Mouse (Mus musculus): Measurements from ENCODE around the gene Tbcb. TPM values are rescaled to one million over a fixed set of nuclear protein-coding genes. Genes with fewer than 3 reads are reported as not detected.
"Not testable (repeated sequence)": the region's sequence is repeated elsewhere in the genome, so short reads cannot be mapped to it uniquely, and the experiment has no call there.

Tbcb gene
- polyA plus RNA-seq, 1 experiment from 2014 or later: 41.8 TPM

GRCm38 (mm10) chr7:30205383-30205782 is 26.7 kb downstream of the Tbcb start:
- no peak overlapping the region for H3K27ac ChIP-seq (ENCODE audit: low read depth)
- H3K4me2 ChIP-seq (ENCODE audit: low read depth, low read length): no peak overlapping the region
- H3K9me3 ChIP-seq (ENCODE audit: low read length): no peaks in the 10 kb centered on the region
- no peaks in the 10 kb centered on the region for H3K27me3 ChIP-seq (ENCODE audit: insufficient read depth, low read length)
- H3K9ac ChIP-seq (replicated peaks): no peak overlapping the region
- ATAC-seq (no peak), DNase-seq (peak; percentile 66)
- WGBS (ENCODE audit: insufficient replicate concordance): 7% methylated on average over 2 of the region's 2 CpGs
- H3K4me1 ChIP-seq (ENCODE audit: insufficient read depth): no peaks in the 10 kb centered on the region
- no peak overlapping the region for H3K4me3 ChIP-seq (ENCODE audit: low read depth, low read length)
- TF ChIP-seq EP300 (IDR thresholded peaks at IDR 0.05; ENCODE audit: low read depth): no peak
- TF ChIP-seq CTCF (IDR thresholded peaks at IDR 0.05; ENCODE audit: low read depth): peak; percentile 93
- no peaks in the 10 kb centered on the region for H3K36me3 ChIP-seq (replicated peaks; ENCODE audit: insufficient read depth, low read length)

GRCm38 (mm10) chr7:30204380-30204779 is 27.7 kb downstream of the Tbcb start:
- H3K4me1 ChIP-seq (ENCODE audit: insufficient read depth): no peaks in the 10 kb centered on the region
- WGBS (ENCODE audit: insufficient replicate concordance): 32% methylated on average over 8 of the region's 8 CpGs
- H3K9me3 ChIP-seq (ENCODE audit: low read length): no peaks in the 10 kb centered on the region
- no peak for ATAC-seq
- no peaks in the 10 kb centered on the region for H3K27me3 ChIP-seq (ENCODE audit: insufficient read depth, low read length)
- DNase-seq: no peak
- H3K4me2 ChIP-seq (ENCODE audit: low read depth, low read length): no peak overlapping the region
- no peak overlapping the region for H3K27ac ChIP-seq (ENCODE audit: low read depth)
- H3K4me3 ChIP-seq (ENCODE audit: low read depth, low read length): no peak overlapping the region
- H3K36me3 ChIP-seq (replicated peaks; ENCODE audit: insufficient read depth, low read length): no peaks in the 10 kb centered on the region
- TF ChIP-seq CTCF (IDR thresholded peaks at IDR 0.05; ENCODE audit: low read depth) (no peak), EP300 (IDR thresholded peaks at IDR 0.05; ENCODE audit: low read depth) (no peak)
- H3K9ac ChIP-seq (replicated peaks): no peak overlapping the region

DNA sequence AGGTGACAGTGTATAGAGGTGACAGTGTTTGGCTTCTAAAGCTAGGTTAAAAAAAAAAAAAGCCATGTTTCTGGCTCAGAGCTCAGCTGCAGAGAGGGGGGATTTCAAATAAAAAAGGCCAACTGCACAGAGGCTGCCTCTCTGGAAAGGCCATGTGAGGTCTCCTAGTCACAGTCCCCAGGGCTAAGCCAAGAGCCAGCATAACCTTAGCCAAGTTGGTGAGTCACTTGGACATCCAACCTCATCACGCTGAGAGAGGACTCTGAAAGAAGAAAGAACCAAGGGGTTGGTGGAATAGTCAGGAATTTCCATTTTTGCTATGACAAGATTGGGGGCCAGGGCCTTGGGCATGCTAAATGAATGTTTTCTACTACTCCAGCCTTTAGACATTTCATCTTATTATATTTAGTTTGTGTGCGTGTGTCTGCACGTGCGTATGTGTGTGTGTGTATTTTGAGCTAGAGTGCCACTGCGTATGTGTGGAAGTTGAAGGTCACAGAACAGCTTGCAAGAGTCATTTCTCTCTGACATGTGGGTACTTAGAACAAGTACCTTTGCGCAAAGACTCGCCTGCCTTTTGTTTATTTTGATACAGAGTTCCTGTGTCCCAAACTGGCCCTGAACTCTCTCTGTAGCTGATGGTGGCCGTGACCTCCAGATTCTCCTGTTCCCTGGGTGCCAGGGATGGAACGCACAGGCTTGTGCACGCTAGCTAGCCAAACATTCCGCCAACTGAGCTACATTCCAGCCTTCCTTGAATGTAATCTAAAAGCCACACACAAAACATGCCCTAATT is 29.0 kb downstream of the Tbcb start:
- H3K4me1 ChIP-seq (ENCODE audit: insufficient read depth): 0 out of 2 replicates have a peak, but pooled peaks cover 3% of the 10 kb centered on the region
- 77% methylated on average over 11 of the region's 11 CpGs for WGBS (ENCODE audit: insufficient replicate concordance)
- H3K36me3 ChIP-seq (replicated peaks; ENCODE audit: insufficient read depth, low read length): no peaks in the 10 kb centered on the region
- ATAC-seq (no peak), DNase-seq (no peak)
- no peak overlapping the region for H3K4me3 ChIP-seq (ENCODE audit: low read depth, low read length)
- TF ChIP-seq CTCF (IDR thresholded peaks at IDR 0.05; ENCODE audit: low read depth) (no peak), EP300 (IDR thresholded peaks at IDR 0.05; ENCODE audit: low read depth) (no peak)
- no peak overlapping the region for H3K4me2 ChIP-seq (ENCODE audit: low read depth, low read length)
- H3K9me3 ChIP-seq (ENCODE audit: low read length): no peaks in the 10 kb centered on the region
- H3K9ac ChIP-seq (replicated peaks): no peak overlapping the region
- no peak overlapping the region for H3K27ac ChIP-seq (ENCODE audit: low read depth)
- no peaks in the 10 kb centered on the region for H3K27me3 ChIP-seq (ENCODE audit: insufficient read depth, low read length)

GRCm38 (mm10) chr7:30200661-30201060 is 31.4 kb downstream of the Tbcb start:
- H3K9me3 ChIP-seq (ENCODE audit: low read length); H3K27ac ChIP-seq (ENCODE audit: low read depth); H3K4me3 ChIP-seq (ENCODE audit: low read depth, low read length); H3K4me1 ChIP-seq (ENCODE audit: insufficient read depth); H3K36me3 ChIP-seq (replicated peaks; ENCODE audit: insufficient read depth, low read length); H3K4me2 ChIP-seq (ENCODE audit: low read depth, low read length); DNase-seq; H3K9ac ChIP-seq (replicated peaks); ATAC-seq; H3K27me3 ChIP-seq (ENCODE audit: insufficient read depth, low read length): not testable (repeated sequence)
- 88% methylated on average over 5 of the region's 5 CpGs for WGBS (ENCODE audit: insufficient replicate concordance)

DNA sequence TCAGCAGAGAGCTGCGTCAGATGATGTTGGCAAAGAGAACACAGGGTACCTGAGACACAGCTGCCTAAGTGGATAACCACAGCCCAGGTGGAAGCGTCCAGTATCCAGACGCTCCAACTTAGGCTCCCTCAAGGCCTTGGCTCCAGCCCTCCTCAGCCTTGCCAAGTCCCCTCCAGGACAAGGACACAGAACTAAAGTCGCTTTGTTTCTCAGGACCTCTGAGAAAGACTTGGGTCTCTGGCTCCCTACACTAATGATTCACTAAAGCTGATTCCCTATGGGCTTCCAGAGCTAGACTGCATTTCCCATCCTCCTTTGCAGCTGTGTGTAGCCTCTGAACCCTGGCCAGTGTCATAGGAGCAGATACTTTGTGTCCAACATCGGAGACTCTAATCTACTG is 31.9 kb downstream of the Tbcb start:
- H3K4me2 ChIP-seq (ENCODE audit: low read depth, low read length): no peak overlapping the region
- peaks cover 12% of the 10 kb centered on the region for H3K4me1 ChIP-seq (ENCODE audit: insufficient read depth)
- no peaks in the 10 kb centered on the region for H3K9me3 ChIP-seq (ENCODE audit: low read length)
- TF ChIP-seq EP300 (IDR thresholded peaks at IDR 0.05; ENCODE audit: low read depth) (no peak), CTCF (IDR thresholded peaks at IDR 0.05; ENCODE audit: low read depth) (no peak)
- ATAC-seq: no peak
- no peak overlapping the region for H3K27ac ChIP-seq (ENCODE audit: low read depth)
- no peak overlapping the region for H3K4me3 ChIP-seq (ENCODE audit: low read depth, low read length)
- DNase-seq: no peak
- WGBS (ENCODE audit: insufficient replicate concordance): 76% methylated on average over 5 of the region's 5 CpGs
- no peaks in the 10 kb centered on the region for H3K36me3 ChIP-seq (replicated peaks; ENCODE audit: insufficient read depth, low read length)
- no peaks in the 10 kb centered on the region for H3K27me3 ChIP-seq (ENCODE audit: insufficient read depth, low read length)
- no peak overlapping the region for H3K9ac ChIP-seq (replicated peaks)

- DNase-seq: no peak
- ATAC-seq: no peak
- no peak overlapping the region for H3K4me3 ChIP-seq (ENCODE audit: low read depth, low read length)
- H3K36me3 ChIP-seq (replicated peaks; ENCODE audit: insufficient read depth, low read length): no peaks in the 10 kb centered on the region
- H3K9ac ChIP-seq (replicated peaks): no peak overlapping the region
- no peak for TF ChIP-seq CTCF (IDR thresholded peaks at IDR 0.05; ENCODE audit: low read depth)
- no peak for TF ChIP-seq EP300 (IDR thresholded peaks at IDR 0.05; ENCODE audit: low read depth)
- H3K27me3 ChIP-seq (ENCODE audit: insufficient read depth, low read length): no peaks in the 10 kb centered on the region
- H3K4me2 ChIP-seq (ENCODE audit: low read depth, low read length): no peak overlapping the region
- H3K4me1 ChIP-seq (ENCODE audit: insufficient read depth): peaks cover 14% of the 10 kb centered on the region
- H3K27ac ChIP-seq (ENCODE audit: low read depth): no peak overlapping the region
- WGBS (ENCODE audit: insufficient replicate concordance): 79% methylated on average over 18 of the region's 18 CpGs
- no peaks in the 10 kb centered on the region for H3K9me3 ChIP-seq (ENCODE audit: low read length)
Measured at GRCm38 (mm10) chr7:30199498-30200139, 32.5 kb downstream of the Tbcb start.
